Mouse (Mus musculus): ENCODE measurements around the gene Tapt1. TPM values are rescaled to one million over a fixed set of nuclear protein-coding genes. Genes with fewer than 3 reads are reported as not detected.

Tapt1 gene
- polyA plus RNA-seq, 1 experiment from 2014 or later = 26.7 TPM

Other genes with a start within 250 kb of the Tapt1 start
- 0.08 TPM in 1 of 2 replicates, not detected in the other for gene Fgfbp1, start 244.8 kb downstream of the Tapt1 start, polyA plus RNA-seq (2015; fragmentation: Nextera tagmentation; extraction: Ambion mirVana)
- 10.3 and 12.0 TPM in 2 replicates for gene Prom1, start 124.6 kb downstream of the Tapt1 start, polyA plus RNA-seq (2015; fragmentation: Nextera tagmentation; extraction: Ambion mirVana)

Measured in liver, embryonic 13.5 days (tissue).